Mouse (Mus musculus) splenic B cell, adult 2 months (primary cell): ENCODE measurements around the gene 4933406M09Rik.

Experiments
- DNase-seq: peaks from one replicate; pipeline ENCODE4 v3.0.0-alpha.2; 2011; ENCODE audit warnings: low read depth, low spot score
- H3K27me3 ChIP-seq: 2 replicates; pipeline ENCODE4 v1.6.1; 2012; ENCODE audit warnings: mild to moderate bottlenecking, low read length, moderate library complexity, mixed read lengths; ENCODE audit not compliant: control insufficient read depth, poor library complexity, insufficient read depth, severe bottlenecking
- H3K36me3 ChIP-seq: 2 replicates; pipeline ENCODE4 v1.6.1; 2012; ENCODE audit warnings: mild to moderate bottlenecking, low read length, moderate library complexity, mixed read lengths; ENCODE audit not compliant: control insufficient read depth, poor library complexity, insufficient read depth, severe bottlenecking

The 4933406M09Rik gene

DNA sequence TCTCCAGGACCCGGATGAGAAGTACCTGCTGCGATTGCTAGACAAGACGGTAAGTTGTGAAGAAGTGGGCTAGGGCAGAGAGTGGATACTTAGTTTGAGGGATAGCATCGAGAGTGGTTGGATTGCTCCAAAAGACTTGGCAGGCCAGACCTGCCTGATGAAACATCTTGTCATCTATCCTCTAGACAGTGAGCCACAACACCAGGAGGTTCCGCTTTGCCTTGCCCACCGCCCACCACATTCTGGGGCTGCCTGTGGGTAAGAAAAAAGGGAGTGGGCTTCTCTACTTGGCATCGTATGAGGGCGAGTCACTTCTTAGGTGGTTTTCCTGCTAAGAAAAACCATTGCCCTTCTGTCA is 20.7 kb downstream of the 4933406M09Rik start:
- Histone ChIP-seq H3K36me3 (no peaks in the 10 kb centered on the region), H3K27me3 (no peaks in the 10 kb centered on the region)
- DNase-seq, result no peak

DNA sequence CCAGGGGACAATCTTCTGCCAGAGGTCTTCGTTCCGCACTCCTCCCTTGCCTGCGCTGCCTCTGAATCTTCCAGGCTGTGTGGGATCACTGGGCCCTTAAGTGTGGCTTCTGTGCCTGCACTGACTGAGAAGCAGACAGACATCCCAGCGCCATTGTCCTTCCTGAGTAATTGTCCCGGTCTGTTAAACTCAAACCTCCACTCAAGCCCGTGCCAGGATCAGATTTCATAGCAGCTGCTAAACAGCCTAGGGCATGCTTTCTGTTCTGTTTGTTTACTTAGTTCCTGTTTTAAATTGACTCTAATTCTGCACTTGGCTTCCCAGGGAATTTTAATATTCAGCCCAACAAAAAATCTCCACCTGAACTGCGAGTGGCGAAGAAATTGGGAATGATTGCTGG is 22.3 kb downstream of the 4933406M09Rik start:
- no peaks in the 10 kb centered on the region for H3K36me3 ChIP-seq
- H3K27me3 ChIP-seq, result no peaks in the 10 kb centered on the region
- no peak for DNase-seq

DNA sequence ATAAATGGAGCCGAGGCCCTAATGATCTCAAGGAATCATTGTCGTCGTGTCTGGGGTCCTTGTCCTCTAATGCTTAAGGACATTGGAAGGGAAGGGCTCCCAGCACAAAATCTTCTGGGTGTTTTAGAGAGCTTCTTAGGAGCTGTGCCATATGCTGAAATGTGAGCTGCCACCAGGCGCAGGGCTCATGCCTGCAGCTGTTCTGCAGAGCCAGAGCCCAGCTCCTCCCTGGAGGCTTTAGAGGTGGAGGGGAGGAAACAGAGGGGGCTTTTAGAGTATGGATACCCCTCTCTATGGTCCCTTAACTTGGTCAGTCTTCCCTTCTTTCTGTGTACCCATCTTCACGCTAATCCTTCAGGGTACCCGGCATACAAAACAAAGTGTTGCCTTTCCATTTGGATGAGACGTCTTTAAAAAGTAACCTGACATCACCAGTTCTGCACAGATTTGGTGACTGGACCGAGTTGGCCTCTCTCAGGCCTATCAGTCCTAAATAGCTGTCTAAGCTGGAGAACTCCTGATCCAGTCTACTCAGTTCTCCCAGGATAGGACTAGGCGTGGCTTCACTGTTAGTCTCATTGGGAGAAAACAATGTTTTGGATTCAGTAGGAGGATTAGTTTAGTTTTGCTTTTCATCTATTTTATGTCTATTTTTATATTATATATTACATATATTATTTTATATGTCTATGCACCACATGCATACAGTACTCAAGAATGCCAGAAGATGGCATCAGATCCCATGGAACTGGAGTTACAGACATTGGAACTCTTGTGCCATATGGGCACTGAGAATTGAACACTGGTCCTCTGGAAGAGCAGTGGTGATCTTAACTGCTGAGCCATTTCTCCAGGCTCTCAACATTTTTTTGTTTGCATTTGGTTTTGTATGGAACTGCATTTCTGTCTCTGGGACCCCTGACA is 26.2 kb downstream of the 4933406M09Rik start:
- DNase-seq, result no peak
- no peaks in the 10 kb centered on the region for H3K36me3 ChIP-seq
- H3K27me3 ChIP-seq, result no peaks in the 10 kb centered on the region

DNA sequence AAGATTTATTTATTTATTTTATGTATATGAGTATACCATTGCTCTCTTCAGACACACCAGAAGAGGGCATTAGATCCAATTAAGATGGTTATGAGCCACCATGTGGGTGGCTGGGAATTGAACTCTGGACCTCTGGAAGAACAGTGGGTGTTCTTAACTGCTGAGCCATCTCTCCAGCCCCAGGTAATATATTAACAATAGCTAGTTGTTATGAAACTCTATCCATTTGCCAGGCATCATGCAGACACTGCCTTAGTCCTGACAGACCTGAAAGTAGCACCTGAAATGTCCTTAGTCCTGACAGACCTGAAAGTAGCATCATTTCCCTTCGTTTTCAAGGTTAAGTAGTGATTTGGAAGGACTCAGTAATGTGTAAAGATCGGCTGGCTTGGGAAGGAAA is 28.3 kb downstream of the 4933406M09Rik start:
- no peak for DNase-seq
- no peaks in the 10 kb centered on the region for H3K27me3 ChIP-seq
- H3K36me3 ChIP-seq, result no peaks in the 10 kb centered on the region

DNA sequence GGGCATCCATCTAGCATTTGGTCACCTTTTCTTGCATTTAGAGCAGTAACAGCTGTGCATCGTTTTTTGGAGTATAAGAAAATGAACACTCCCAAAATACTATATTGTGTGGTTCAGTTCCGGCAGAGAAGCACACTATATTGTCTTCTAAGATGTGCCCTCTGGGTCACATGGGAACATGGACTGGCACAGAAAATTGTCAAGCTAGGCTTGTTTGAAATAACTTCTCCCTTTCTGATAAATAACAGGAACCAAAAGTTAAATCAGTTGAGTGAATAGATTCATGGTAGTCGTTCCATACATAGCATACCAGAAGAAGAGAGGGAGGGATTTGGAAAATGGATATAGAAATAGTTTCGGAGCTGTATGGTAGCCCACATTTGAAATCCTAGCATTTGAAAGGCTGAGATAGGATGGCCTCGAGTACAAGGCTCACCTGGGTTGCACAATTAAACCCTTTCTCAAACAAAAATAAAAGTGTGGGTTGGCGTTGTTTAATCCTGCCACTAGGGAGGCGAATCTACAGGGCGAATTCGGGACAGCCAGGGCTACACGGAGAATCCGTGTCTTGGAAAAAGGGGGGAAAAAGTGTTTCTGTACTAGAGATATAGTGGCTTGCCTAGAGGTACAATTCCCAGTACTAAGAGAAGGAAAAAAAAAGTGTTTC is 28.9 kb downstream of the 4933406M09Rik start:
- H3K27me3 ChIP-seq, result no peaks in the 10 kb centered on the region
- peak; percentile 34 for DNase-seq

DNA sequence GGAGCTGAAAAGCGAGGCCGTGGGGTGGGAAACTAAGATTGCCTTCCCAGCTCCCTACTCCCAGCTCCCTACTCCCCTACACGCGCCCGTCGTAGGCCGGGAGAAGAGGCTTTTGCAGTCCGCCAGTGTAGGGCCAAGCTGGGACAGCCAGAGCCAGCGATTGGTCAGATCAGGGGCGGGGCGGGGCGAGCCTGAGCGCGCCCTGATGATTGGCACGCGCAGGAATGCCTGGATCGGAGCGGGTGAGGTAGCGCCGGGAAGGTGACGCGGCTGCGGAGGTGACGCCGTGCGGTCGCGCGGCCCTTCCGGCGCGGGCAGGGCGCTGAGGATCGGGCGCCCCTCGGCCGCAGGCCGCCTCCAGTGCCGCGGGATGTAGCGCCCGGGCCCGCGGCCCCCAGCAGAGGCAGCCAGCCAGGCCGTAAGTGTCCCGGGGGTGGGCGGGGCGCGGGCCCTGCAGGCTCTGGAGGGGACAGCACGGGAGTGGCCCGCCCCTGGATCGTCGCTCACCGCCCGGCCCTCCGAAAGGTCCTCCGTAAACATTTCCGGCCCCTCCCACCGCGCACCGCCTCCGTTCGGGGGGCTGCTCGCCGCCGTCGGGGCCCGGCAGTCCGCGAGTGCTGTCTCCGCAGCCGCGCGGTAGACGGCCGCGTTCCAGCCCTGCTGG is 29.6 kb downstream of the 4933406M09Rik start, which contains the start of gene Adipor1:
Gene Adipor1 (plus strand): TSS at position 211 of the 664 bp plus-strand sequence.
- peak; percentile 93 for DNase-seq
- H3K27me3 ChIP-seq, result no peaks in the 10 kb centered on the region

More for the DNA sequence above, 28.9 kb downstream of the 4933406M09Rik start:
- H3K36me3 ChIP-seq, result no peaks in the 10 kb centered on the region

DNA sequence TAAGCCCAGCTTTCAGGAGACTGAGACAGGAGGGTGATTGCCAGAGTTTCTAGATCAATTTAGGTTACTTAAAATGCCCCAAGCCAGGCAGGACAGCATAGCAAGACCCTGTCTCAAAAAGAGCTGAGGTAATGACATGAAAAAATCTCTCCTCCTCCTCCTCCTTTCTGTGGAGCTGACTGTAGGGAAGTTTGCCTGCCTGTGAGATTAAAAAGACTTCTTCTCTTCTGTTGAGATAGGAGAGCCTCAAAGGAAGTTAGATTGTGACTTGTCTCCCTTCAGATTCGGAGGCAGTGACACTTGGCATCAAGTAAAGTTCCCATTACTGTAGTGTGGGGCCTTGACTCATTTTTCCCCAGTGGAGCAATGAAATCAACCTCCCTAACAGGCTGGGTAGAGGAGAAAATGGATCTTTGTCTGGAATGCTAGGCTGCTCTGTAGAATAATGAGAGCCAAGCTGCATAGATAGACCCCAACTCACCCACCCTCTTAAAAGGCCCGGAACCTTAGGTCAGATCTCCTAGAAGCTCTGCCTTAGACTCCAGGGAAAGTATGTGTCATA is 32.8 kb downstream of the 4933406M09Rik start:
- no peaks in the 10 kb centered on the region for H3K36me3 ChIP-seq
- no peak for DNase-seq

More for the DNA sequence above, 29.6 kb downstream of the 4933406M09Rik start, which contains the start of gene Adipor1:
- H3K36me3 ChIP-seq, result no peaks in the 10 kb centered on the region

DNA sequence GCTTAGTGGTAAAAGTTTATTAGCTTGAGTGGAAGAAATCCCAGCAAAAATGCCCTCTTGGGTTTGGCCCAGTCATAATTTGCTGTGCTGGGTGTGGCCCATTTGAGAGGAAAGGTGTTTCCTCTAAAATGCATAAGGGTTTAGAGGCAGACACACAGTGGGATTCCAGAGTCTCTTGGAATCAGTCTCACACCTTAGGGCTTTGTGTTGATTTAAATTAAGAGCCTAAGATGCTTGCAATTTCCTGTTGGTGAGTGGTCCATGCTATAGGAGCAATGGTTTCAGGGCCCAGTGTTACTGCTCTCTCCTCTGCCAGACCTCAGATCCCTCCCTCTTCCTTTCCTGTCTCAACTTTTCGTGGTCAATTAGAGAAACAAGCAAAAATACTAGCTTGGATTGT is 33.4 kb downstream of the 4933406M09Rik start:
- Histone ChIP-seq H3K27me3 (no peaks in the 10 kb centered on the region), H3K36me3 (no peaks in the 10 kb centered on the region; the same call in 1 of the 2 replicates)
- no peak for DNase-seq

More for the DNA sequence above, 32.8 kb downstream of the 4933406M09Rik start:
- no peaks in the 10 kb centered on the region for H3K27me3 ChIP-seq

DNA sequence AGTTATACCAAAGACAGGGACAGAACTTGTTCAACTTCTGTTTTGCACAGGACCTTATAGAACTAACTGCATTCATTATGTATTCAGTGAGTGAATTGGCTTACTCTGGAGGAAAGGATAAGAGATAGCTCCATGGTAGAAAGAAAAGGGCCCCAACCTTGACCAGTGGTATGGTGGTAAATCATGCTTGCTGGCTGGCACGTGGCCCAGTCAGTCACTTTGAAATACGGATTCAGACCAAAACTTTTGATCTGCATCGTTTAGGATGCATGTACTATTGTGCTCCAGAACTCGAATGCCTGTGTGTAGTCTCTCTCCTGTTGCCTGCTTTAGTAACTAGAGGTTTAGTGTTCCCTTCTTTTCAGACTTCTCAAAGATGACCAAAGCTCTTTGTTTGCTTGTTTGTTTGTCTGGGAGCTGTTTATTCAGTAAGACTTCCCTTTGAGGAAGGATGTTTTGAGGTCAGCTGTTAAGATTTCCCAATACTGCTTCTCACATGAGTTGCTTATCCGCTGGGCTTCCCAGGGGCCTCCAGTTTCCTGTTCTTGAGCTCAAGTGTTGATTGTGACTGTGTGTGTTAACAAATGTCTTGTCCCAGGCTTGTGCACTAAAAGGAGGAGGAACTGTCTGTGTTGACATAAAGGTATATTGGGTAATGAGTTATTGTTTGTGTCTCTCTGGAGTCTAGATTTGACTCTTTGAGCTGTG is 34.2 kb downstream of the 4933406M09Rik start:
- Histone ChIP-seq H3K27me3 (no peaks in the 10 kb centered on the region), H3K36me3 (peaks cover 2% of the 10 kb centered on the region; the same call in 1 of the 2 replicates)
- no peak for DNase-seq

DNA sequence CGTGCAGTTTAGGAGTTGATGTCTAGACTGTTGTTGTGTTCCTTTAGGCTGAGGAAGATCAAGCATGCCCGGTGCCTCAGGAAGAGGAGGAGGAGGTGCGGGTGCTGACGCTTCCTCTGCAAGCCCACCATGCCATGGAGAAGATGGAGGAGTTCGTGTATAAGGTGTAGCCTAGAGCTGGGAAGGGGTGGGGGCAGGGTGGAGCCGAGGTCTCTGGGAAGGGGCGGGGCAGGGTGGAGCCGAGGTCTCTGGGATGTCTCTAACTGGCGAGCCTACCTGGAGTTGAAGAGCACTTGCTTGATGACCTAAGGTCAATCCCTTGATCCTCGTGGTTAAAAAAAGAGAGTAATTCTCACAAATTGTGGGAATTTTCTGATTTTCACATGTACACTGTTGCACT is 38.2 kb downstream of the 4933406M09Rik start:
- peaks cover 21% of the 10 kb centered on the region for H3K36me3 ChIP-seq
- no peak for DNase-seq
- H3K27me3 ChIP-seq, result no peaks in the 10 kb centered on the region

DNA sequence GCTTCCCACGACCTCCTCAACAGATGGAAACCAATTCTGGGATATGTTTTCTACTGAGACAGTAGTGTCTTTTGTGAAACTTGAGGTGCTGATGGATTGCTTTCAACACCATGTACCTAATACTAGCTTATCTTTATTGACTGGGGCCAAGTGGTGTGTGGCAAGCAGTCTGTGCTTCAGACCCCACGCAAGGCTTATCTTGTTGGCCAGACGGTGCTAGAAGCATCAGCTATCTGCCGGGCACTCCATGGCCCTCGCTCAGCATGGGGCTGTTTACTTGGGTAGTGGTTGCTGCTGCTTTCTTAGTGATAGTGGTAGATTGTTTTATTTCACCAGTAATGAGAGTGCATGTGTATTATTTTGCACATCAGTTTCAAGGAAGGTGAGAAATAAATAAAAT is 40.5 kb downstream of the 4933406M09Rik start:
- Histone ChIP-seq H3K36me3 (peaks cover 28% of the 10 kb centered on the region), H3K27me3 (no peaks in the 10 kb centered on the region)
- DNase-seq, result no peak

DNA sequence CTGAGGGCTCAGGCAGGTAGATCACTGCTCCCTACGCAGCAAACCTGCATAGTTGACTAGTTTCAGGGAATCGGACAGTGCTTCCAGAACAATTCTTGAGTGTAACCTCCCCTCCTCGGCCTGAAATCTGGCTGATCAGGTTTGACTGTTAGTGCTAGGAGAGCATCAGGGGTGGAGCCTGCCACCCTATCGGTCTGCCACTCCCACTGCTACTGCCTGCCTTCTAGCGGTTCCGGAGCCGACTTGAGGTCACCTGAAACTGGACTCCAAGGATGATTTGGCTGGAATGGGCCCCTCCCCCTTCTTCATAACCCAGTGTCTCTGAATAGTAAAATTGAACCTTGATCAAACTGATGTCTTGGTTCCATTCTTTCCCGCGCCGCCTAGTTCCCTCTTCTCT is 47.3 kb downstream of the 4933406M09Rik start:
- H3K27me3 ChIP-seq, result no peaks in the 10 kb centered on the region
- DNase-seq, result no peak
- peaks cover 7% of the 10 kb centered on the region for H3K36me3 ChIP-seq

DNA sequence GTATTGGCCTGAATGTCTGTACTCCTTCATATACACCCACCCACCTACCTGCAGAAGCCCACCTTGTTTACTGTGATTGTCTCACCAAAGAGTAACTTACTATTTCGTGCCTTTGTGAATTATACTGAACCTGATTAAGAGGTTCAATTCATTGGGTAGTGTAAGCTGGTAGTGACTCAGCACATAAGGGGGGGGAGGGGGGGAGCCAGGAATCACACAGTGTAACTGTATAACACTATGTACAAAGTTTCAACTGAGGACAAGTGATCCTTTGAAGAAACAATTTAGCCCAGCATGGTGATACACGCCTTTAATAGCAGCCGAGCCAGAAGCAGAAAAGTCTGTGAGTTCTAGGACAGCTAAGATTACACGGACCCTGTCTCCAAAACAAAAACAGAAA is 47.7 kb downstream of the 4933406M09Rik start:
- peaks cover 7% of the 10 kb centered on the region; the same call in 1 of the 2 replicates for H3K36me3 ChIP-seq
- H3K27me3 ChIP-seq, result no peaks in the 10 kb centered on the region
- DNase-seq, result no peak

DNA sequence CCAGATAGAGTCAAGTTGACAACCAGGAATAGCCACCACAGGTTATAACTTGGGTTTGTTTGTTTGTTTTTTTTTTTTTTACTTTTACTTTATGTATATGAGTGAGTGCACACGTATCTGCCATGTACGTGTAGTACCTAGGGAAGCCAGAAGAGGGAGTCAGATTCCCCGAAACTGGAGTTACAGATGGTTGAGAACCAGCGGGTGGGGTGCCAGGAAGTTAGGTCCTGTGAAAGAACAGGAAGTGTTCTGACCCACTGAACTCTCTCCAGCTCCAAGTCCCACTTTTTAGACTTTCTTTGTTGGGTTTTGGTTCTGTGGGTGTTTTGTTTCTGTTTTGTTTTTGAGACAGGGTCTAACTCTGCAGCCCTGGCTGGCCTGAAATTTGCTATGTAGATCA is 49.7 kb downstream of the 4933406M09Rik start:
- peak; percentile 68 for DNase-seq
- Histone ChIP-seq H3K36me3 (peaks cover 3% of the 10 kb centered on the region; the same call in 1 of the 2 replicates), H3K27me3 (no peaks in the 10 kb centered on the region)
